Mouse (Mus musculus): Measurements from ENCODE around the gene Tex46. TPM values are rescaled to one million over a fixed set of nuclear protein-coding genes. Genes with fewer than 3 reads are reported as not detected.
A peak's percentile ranks its signal among the peaks of the same experiment; 100 is the strongest.

Tex46 gene
- polyA plus RNA-seq, 1 experiment from 2014 or later = not detected

GRCm38 (mm10) chr4:136600536-136600935, 9.7 kb upstream of the Tex46 start:
- H3K27ac ChIP-seq = no peak overlapping the region
- H3K4me2 ChIP-seq = peak overlapping the region; percentile 75
- ATAC-seq = no peak
- peak overlapping the region; percentile 99 for H3K9ac ChIP-seq
- H3K4me1 ChIP-seq = peaks cover 26% of the 10 kb centered on the region
- peak overlapping the region; percentile 92 for H3K4me3 ChIP-seq
- no peaks in the 10 kb centered on the region for H3K36me3 ChIP-seq (ENCODE audit: poor library complexity, severe bottlenecking)
- H3K9me3 ChIP-seq (replicated peaks) = no peaks in the 10 kb centered on the region
- WGBS = 86% methylated on average over 2 of the region's 2 CpGs
- no peaks in the 10 kb centered on the region for H3K27me3 ChIP-seq

- no peaks in the 10 kb centered on the region for H3K27me3 ChIP-seq
- H3K9ac ChIP-seq = peak overlapping the region; percentile 99
- H3K9me3 ChIP-seq (replicated peaks) = no peaks in the 10 kb centered on the region
- peak; percentile 45 for ATAC-seq
- H3K4me3 ChIP-seq = peak overlapping the region; percentile 92
- no peaks in the 10 kb centered on the region for H3K36me3 ChIP-seq (ENCODE audit: poor library complexity, severe bottlenecking)
- peak overlapping the region; percentile 75 for H3K4me2 ChIP-seq
- 2% methylated on average over 13 of the region's 13 CpGs for whole genome bisulfite sequencing
- H3K27ac ChIP-seq = peak overlapping the region; percentile 98
- H3K4me1 ChIP-seq = peaks cover 23% of the 10 kb centered on the region
Measured at GRCm38 (mm10) chr4:136601476-136601875, 8.8 kb upstream of the Tex46 start.

- 0% methylated on average over 41 of the region's 68 CpGs for WGBS
- ATAC-seq = peak; percentile 67
Measured at GRCm38 (mm10) chr4:136602018-136602554, 8.2 kb upstream of the Tex46 start.

GRCm38 (mm10) chr4:136602568-136602967, 7.7 kb upstream of the Tex46 start, which contains the start of gene Kdm1a:
Gene Kdm1a (minus strand): TSS chr4:136602723.
- WGBS = under 1% methylated on average over 34 of the region's 45 CpGs
- ATAC-seq = peak; percentile 91

More at GRCm38 (mm10) chr4:136602018-136602554, 8.2 kb upstream of the Tex46 start:
- Histone ChIP-seq H3K4me2 (peak overlapping the region; percentile 75), H3K4me3 (peak overlapping the region; percentile 92), H3K9ac (peak overlapping the region; percentile 99), H3K27me3 (no peaks in the 10 kb centered on the region), H3K27ac (peak overlapping the region; percentile 98), H3K4me1 (peaks cover 20% of the 10 kb centered on the region), H3K9me3 (replicated peaks) (no peaks in the 10 kb centered on the region), H3K36me3 (ENCODE audit: poor library complexity, severe bottlenecking) (no peaks in the 10 kb centered on the region)

GRCm38 (mm10) chr4:136605756-136606485, 4.3 kb upstream of the Tex46 start:
- no peaks in the 10 kb centered on the region for H3K27me3 ChIP-seq
- peaks cover 4% of the 10 kb centered on the region for H3K4me1 ChIP-seq
- H3K4me2 ChIP-seq = no peak overlapping the region
- ATAC-seq = no peak
- no peak overlapping the region for H3K9ac ChIP-seq
- H3K36me3 ChIP-seq (ENCODE audit: poor library complexity, severe bottlenecking) = no peaks in the 10 kb centered on the region
- H3K4me3 ChIP-seq = no peak overlapping the region
- no peaks in the 10 kb centered on the region for H3K9me3 ChIP-seq (replicated peaks)
- no peak overlapping the region for H3K27ac ChIP-seq
- 91% methylated on average over 19 of the region's 19 CpGs for WGBS

More at GRCm38 (mm10) chr4:136602568-136602967, 7.7 kb upstream of the Tex46 start, which contains the start of gene Kdm1a:
- peaks cover 20% of the 10 kb centered on the region for H3K4me1 ChIP-seq
- H3K27me3 ChIP-seq = no peaks in the 10 kb centered on the region
- H3K9me3 ChIP-seq (replicated peaks) = no peaks in the 10 kb centered on the region
- peak within 1 kb of the TSS; percentile 75 for H3K4me2 ChIP-seq
- peak within 1 kb of the TSS; percentile 99 for H3K9ac ChIP-seq
- H3K36me3 ChIP-seq (ENCODE audit: poor library complexity, severe bottlenecking) = no peaks in the 10 kb centered on the region
- peak within 1 kb of the TSS; percentile 98 for H3K27ac ChIP-seq
- H3K4me3 ChIP-seq = peak within 1 kb of the TSS; percentile 92

GRCm38 (mm10) chr4:136613657-136614056, 3.4 kb downstream of the Tex46 start:
- Histone ChIP-seq H3K36me3 (ENCODE audit: poor library complexity, severe bottlenecking) (no peaks in the 10 kb centered on the region), H3K4me3 (no peak overlapping the region), H3K27me3 (no peaks in the 10 kb centered on the region), H3K27ac (no peak overlapping the region), H3K9me3 (replicated peaks) (no peaks in the 10 kb centered on the region), H3K4me2 (no peak overlapping the region), H3K4me1 (no peaks in the 10 kb centered on the region), H3K9ac (no peak overlapping the region)
- 60% methylated on average over 7 of the region's 7 CpGs for WGBS
- ATAC-seq = no peak

- Histone ChIP-seq H3K9ac (no peak overlapping the region), H3K36me3 (ENCODE audit: poor library complexity, severe bottlenecking) (no peaks in the 10 kb centered on the region)
- peak; percentile 38; the same call in 1 of the 2 replicates for ATAC-seq
Measured at GRCm38 (mm10) chr4:136621336-136621735, 11.1 kb downstream of the Tex46 start.

GRCm38 (mm10) chr4:136621956-136622355, 11.7 kb downstream of the Tex46 start:
- H3K4me2 ChIP-seq = no peak overlapping the region
- no peak overlapping the region for H3K4me3 ChIP-seq
- H3K27me3 ChIP-seq = no peaks in the 10 kb centered on the region
- no peaks in the 10 kb centered on the region for H3K36me3 ChIP-seq (ENCODE audit: poor library complexity, severe bottlenecking)
- H3K9ac ChIP-seq = no peak overlapping the region
- no peak overlapping the region for H3K27ac ChIP-seq
- no peaks in the 10 kb centered on the region for H3K4me1 ChIP-seq
- ATAC-seq = no peak
- 46% methylated on average over 5 of the region's 5 CpGs for WGBS
- no peaks in the 10 kb centered on the region for H3K9me3 ChIP-seq (replicated peaks)

More at GRCm38 (mm10) chr4:136621336-136621735, 11.1 kb downstream of the Tex46 start:
- Histone ChIP-seq H3K4me2 (no peak overlapping the region), H3K27ac (no peak overlapping the region), H3K9me3 (replicated peaks) (no peaks in the 10 kb centered on the region), H3K4me3 (no peak overlapping the region), H3K4me1 (no peaks in the 10 kb centered on the region), H3K27me3 (no peaks in the 10 kb centered on the region)
- WGBS = 4% methylated on average over 1 of the region's 1 CpGs

GRCm38 (mm10) chr4:136622388-136622787, 12.2 kb downstream of the Tex46 start, which contains the start of gene Lactbl1:
Gene Lactbl1 (plus strand): TSS chr4:136622621.
- H3K4me3 ChIP-seq = no peak within 1 kb of the TSS
- no peaks in the 10 kb centered on the region for H3K36me3 ChIP-seq (ENCODE audit: poor library complexity, severe bottlenecking)
- no peak for ATAC-seq
- H3K27me3 ChIP-seq = no peaks in the 10 kb centered on the region
- no peak within 1 kb of the TSS for H3K27ac ChIP-seq
- H3K4me2 ChIP-seq = no peak within 1 kb of the TSS
- WGBS = 19% methylated on average over 6 of the region's 6 CpGs
- H3K9me3 ChIP-seq (replicated peaks) = no peaks in the 10 kb centered on the region
- H3K9ac ChIP-seq = no peak within 1 kb of the TSS
- 0 out of 2 replicates have a peak, but pooled peaks cover 1% of the 10 kb centered on the region for H3K4me1 ChIP-seq

GRCm38 (mm10) chr4:136626590-136626989, 16.4 kb downstream of the Tex46 start:
- Histone ChIP-seq H3K4me2 (no peak overlapping the region), H3K4me1 (peaks cover 14% of the 10 kb centered on the region), H3K27me3 (no peaks in the 10 kb centered on the region), H3K9me3 (replicated peaks) (no peaks in the 10 kb centered on the region), H3K27ac (no peak overlapping the region), H3K9ac (no peak overlapping the region), H3K4me3 (no peak overlapping the region), H3K36me3 (ENCODE audit: poor library complexity, severe bottlenecking) (no peaks in the 10 kb centered on the region)
- ATAC-seq = no peak
- 73% methylated on average over 6 of the region's 6 CpGs for WGBS

GRCm38 (mm10) chr4:136631237-136631994, 21.2 kb downstream of the Tex46 start:
- H3K27ac ChIP-seq = no peak overlapping the region
- no peak overlapping the region for H3K4me3 ChIP-seq
- 0 out of 2 replicates have a peak, but pooled peaks have one; percentile 24 for ATAC-seq
- H3K4me2 ChIP-seq = no peak overlapping the region
- WGBS = 76% methylated on average over 11 of the region's 11 CpGs
- no peak overlapping the region for H3K9ac ChIP-seq
- no peaks in the 10 kb centered on the region for H3K9me3 ChIP-seq (replicated peaks)
- H3K36me3 ChIP-seq (ENCODE audit: poor library complexity, severe bottlenecking) = no peaks in the 10 kb centered on the region
- peaks cover 13% of the 10 kb centered on the region for H3K27me3 ChIP-seq
- peaks cover 14% of the 10 kb centered on the region for H3K4me1 ChIP-seq

- no peaks in the 10 kb centered on the region for H3K36me3 ChIP-seq (ENCODE audit: poor library complexity, severe bottlenecking)
- ATAC-seq = no peak
- H3K4me1 ChIP-seq = peaks cover 30% of the 10 kb centered on the region
- H3K4me3 ChIP-seq = no peak overlapping the region
- H3K9me3 ChIP-seq (replicated peaks) = no peaks in the 10 kb centered on the region
- H3K27me3 ChIP-seq = peaks cover 40% of the 10 kb centered on the region
- no peak overlapping the region for H3K4me2 ChIP-seq
- no peak overlapping the region for H3K9ac ChIP-seq
- no peak overlapping the region for H3K27ac ChIP-seq
Measured at GRCm38 (mm10) chr4:136635995-136636394, 25.8 kb downstream of the Tex46 start.

Measured in forebrain, embryonic 13.5 days (tissue).